Mouse (Mus musculus): ENCODE results near the gene Gemin7.

The Gemin7 gene

DNA sequence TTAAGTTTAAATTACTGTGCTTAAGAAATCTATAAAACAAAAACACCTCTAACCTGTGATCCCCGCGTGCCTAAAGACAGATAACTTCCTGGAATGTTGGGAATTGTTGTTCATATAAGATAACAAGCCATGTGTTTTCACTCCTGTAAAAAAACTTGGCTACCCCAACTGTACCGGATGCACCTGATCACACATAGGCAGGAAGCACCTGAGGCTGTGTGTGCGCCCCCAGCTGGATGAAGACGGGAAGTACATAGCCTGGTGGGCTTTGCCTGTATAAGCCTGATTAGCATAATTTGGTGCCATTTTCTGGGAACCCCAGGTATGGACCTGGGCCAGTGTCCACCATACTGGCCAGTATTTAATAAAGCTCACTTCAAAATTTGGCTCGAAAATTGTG, 33.8 kb downstream of the Gemin7 start:
- no peak for DNase-seq

DNA sequence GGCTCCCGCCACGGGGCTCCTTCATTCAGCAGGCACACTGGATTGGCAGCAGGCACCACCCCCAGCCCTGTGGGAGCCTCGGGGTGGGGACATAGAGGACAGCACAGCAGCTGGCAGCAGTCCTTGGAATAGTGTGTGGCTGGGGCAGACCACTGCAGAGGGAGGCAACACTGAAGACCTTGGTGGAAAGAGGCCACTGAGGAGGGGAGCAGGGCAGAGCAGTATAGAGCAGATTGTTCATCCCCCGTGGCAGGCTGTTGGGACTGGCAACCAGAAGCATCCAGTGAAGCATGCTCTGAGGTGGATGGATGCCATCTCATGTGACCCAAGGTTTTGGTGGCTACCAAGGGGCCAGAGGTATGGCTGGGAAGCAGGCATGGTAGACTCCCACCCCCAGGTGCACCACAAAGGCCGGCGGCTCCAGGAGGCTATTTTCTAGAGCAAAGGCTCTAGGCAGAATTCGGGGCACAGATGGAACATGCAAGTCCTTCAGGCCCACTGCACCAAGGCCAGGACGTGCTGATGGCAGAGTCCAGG, 35.2 kb downstream of the Gemin7 start:
- peak; percentile 52 for DNase-seq

DNA sequence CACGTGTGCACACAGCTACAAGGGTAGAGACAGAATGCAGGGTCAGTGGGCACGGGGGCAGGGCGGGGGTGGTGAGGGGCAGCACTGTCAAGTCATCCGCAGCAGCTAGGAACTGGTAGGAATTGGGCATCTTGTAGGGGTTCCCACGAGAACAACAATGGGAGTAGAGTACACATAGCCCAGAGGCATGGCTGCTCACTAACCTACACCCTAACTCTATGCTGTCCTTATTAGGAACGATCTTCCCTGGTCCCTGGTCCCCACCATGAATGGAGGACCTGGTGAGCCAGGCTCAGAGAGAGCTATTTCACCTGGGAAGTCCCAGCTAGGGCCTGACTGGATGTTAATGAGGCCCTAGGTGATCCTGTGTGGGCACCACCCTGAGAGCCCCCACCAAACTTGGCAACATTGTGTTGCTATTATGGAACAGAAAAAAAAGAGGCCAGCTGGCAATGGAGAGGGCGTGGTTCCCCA, 35.7 kb downstream of the Gemin7 start:
- DNase-seq: no peak

DNA sequence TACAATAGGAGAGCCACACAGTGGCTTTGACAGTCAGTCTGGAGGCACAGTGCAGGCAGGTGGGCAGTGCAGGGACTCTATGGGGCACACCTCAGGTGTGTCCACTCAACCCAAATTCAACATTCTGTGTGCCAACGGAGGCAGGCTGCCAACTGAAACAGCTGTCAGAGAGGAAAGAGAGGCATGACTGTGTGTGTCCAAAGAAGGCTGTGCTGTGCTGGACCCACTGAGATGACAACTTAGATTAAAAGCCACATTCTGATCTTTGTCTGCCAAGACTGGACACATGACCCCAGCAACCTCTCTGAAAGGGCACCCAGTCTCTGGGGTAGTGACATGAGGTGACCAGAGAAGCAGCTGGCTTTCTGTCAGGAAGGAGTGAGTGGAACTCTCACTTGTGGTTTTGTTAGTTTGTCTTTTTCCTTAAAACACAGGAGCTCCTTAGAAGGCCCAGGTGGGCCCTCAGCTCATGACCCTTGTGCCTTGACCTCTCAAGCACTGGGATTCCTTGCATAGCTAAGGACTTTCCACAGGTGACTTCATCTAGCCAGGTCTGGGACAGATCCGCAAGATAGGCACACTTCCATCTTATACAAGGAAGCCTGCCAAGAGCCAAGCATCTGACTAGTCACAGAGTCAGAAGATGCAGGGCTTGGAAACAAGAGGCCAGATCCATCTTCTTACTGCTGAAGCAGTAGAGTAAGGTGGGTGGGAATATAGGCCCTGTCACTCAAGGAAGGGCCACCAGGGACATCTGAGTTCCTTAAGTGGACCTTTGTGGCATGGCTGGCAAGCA, 36.4 kb downstream of the Gemin7 start:
- no peak for DNase-seq

DNA sequence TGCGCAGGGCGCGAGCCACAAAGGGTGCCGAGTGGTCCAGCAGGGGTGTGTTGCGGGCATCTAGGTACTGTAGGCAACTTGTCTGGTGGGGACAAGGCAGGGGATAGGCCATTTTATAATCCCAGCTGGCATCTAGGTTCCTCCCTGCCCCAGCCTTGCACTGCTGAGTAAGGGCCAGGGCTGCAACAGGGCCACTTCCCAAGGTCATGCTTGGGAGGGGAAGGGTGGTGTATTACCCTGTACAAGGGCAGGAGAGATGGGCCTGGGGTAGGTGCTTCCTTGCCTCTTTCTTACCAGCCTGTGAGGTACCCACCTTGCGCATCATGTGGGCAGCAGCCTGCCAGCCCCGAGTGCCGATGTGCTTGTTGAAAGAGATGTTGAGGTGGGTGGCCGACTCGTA, 42.7 kb downstream of the Gemin7 start:
- no peak for DNase-seq

DNA sequence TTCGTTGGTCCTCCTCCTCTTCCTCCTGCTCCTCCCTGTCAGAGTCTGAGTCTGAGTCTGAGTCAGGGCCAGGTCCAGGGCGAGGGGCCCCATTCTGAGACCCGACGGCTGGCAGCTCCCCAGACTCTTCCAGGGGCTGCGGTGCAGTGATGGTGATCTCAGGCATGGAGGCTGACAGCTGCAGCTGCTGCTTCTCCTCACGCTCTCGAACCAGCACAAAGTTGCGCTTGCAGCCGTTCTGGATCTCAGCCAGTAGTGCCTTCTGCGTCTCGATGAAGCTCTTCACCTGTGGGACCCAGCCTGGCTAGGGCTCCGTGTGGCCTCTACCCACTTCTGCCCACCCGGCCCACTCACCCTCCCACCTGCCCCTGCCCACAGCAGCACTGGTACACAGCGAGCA, 45.2 kb downstream of the Gemin7 start:
- no peak for DNase-seq

DNA sequence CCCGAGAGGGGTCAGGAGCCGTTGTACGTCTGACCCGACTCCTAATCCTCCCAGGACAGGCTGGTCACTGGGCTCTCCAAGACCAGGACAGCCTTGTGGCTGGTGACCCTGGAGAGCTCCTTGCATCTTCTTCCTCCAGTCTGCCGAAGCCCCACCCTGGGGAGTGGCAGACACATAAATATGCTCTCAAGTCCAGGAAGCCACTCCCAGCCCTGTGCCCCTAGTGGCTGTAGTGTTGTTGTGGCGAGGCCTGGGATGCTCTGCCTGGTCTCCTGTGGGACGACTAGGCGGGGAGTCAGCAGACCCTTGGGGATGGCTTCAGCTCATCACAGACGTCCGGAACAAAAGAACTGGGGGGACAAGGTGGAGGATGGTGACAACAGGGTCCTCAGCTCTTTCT, 46.3 kb downstream of the Gemin7 start:
- DNase-seq: no peak

DNA sequence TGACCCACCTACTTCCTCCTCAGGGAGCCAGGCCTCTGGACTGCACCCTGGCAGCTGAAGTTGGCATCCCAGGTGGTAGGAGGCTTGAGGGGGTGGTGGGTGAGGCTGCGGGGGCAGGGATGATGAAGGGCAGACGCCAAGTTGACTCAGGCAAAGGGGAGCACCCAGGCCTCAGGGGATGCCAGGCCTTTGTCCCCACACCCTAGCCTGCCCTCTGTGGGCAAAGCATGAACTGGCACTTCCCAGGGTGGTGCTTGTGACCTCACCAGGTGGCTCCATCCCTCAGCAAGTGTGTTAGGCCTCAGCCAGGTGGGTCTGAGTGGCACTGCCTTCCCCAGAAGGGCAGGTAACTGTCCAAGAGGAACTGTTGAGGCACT, 52.3 kb downstream of the Gemin7 start:
- no peak for DNase-seq

DNA sequence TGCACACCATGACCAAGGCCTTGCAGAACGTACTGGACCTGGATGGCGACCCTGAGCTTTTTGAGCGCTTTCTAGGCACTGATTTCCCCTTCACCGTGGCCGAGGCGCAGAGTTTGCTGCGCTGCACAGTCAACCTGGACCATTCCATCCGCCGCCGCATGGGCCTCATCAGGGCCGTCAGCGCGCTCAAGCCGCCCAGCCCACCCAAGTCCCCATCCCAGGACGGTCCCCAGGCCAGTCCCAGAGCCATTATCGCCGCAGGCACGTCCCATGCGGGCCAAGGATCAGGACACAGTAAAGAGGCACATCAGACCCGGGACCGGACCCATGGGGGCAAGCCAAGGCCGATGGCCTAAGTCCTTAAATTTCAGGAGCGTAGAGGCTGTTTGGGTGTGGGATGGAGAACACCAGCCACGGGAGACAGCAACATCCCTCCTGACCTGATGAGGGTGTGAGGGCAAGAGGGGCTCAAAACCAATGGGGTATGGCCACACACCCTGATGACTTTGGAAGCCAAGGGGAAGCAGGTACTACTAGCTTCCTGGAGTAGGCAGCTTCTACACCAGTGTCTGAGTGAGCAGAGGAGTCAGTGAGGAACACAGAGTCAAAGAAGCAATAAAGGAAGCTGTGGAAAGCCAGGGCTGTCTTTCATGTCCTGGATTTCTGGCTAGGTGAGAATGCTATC, 52.8 kb downstream of the Gemin7 start:
- no peak for DNase-seq

DNA sequence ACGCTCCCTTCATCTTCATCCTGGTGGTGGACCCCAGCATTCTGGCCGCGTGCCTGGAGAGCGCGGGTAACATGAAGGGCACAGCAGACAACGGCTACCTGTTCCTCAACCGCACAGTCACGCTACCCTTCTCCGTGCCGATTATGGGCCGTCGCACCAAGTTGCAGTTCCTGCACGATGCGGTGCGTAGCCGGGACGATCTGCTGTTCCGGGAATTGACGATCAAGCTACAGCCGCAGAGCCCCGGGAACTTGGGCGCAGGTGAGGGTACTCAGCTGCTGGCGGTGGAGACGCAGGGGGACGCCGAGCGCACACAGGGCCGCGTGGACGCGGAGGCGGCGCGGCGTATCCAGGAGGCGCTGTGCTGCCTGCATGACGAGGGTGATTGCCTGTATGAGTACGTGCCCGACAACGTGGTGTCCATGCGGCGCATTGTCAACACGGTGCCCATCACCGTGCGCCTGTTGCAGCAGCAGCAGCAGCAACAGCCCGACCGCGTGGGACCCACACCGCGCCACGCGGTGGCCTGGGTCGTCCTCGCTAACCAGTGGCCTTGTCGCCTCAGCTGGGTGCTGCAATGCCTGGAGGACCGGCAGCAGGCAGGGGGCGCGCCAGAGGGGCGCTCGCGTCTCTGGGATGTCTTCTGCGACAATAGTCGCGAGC, 53.5 kb downstream of the Gemin7 start:
- no peak for DNase-seq

DNA sequence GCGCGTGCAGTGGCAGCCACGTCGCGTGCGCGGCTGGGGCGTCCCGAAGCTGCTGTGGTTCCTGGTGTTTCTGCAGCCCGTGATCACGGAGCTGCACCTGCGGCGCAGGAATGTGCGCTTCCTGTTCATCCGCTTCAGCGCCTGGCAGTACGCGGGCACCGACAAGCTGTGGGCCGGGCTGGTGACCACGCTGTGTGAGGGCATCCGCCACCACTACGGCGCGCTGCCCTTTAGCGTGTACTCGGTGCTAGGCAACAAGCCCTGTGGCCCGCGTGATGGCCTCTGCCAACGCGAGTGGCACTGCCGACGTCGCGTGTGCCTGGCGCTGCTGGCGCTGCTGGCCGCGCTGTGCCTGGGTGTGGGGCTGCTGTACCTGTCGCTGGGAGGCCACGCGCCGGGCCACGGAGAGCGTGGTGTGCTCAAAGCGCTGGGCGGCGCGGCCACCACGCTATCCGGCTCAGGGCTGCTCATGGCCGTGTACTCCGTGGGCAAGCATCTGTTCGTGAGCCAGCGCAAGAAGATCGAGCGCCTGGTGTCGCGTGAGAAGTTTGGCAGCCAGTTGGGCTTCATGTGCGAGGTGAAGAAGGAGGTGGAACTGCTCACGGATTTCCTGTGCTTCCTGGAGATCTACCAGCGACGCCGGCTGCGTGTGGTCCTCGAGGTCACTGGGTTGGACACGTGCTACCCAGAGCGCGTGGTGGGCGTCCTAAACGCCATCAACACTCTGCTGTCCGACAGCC, 54.2 kb downstream of the Gemin7 start:
- DNase-seq: no peak

DNA sequence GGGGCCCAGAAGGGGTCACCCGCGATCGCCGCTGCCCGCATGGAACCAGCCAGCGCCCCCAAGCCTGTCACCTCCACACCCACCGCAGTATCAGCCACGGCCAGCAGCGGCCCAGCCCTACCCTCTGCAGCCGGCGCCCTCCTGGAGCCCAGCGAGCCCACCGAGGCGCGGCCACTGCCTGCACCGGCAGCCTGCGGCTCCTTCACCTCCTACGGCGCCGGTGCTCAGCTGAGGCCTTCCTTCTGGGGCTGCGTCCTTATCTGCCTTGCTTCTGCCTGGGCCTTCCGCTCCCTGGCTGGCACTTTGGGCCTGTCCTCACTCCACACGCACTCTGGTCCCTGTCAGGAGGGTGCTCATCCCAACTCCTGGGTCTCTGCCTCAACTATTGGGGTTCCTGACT, 57.4 kb downstream of the Gemin7 start:
- DNase-seq: no peak

DNA sequence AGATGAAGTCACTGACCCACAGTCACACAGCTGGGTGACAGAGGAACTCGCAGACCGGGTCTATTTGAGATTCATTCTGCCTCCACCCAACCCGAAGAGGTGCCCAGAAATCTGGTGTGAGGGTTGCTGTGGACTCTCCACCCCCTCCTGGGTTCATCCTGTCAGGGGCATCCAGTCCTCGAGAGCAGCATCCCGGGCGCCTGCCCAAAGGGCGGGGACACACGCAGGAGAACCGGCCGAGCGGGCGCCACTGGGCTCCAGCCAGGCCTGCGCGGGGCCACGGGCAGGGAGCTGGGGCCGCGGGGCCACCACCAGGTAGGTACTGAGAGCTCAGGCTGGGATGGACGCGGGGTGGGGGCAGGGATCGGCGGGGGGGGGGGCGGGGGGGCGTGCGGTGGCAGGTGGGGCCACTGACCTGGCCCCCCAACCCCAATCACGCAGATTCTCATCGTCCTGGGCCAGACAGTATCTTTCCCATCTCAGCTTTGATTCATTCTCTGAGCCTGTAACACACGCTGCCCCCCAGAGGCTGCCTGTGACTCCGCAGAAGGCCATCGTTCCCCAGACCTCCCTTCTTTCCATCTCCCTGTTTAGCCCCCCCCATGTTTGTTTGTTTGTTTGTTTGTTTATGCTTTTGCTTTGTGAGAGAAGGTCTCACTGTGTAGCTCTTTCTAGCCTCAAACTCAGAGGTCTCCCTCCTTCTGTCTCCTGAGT, 59.6 kb downstream of the Gemin7 start, which contains the start of gene Nkpd1:
Gene Nkpd1 (plus strand): TSS at position 187 of the 714 bp plus-strand sequence.
- DNase-seq: peak; percentile 51

Measured in cerebellum, adult 8-10 months (tissue).